Mouse (Mus musculus) cerebellum, postnatal 10 days (tissue): ENCODE data around the gene Irak4.
A peak's percentile ranks its signal among the peaks of the same experiment; 100 is the strongest.

Experiments used
- DNase-seq, 2 experiments: peaks; one replicate each; pipeline ENCODE4 v3.0.0; 2021; ENCODE audit warnings: mixed read lengths in 2 of 2

Gene Irak4

GRCm38 (mm10) chr15:94564909-94565308 is 21.5 kb downstream of the Irak4 start:
- DNase-seq, result no peak

GRCm38 (mm10) chr15:94565854-94566253 is 22.4 kb downstream of the Irak4 start:
- DNase-seq, result no peak

DNA sequence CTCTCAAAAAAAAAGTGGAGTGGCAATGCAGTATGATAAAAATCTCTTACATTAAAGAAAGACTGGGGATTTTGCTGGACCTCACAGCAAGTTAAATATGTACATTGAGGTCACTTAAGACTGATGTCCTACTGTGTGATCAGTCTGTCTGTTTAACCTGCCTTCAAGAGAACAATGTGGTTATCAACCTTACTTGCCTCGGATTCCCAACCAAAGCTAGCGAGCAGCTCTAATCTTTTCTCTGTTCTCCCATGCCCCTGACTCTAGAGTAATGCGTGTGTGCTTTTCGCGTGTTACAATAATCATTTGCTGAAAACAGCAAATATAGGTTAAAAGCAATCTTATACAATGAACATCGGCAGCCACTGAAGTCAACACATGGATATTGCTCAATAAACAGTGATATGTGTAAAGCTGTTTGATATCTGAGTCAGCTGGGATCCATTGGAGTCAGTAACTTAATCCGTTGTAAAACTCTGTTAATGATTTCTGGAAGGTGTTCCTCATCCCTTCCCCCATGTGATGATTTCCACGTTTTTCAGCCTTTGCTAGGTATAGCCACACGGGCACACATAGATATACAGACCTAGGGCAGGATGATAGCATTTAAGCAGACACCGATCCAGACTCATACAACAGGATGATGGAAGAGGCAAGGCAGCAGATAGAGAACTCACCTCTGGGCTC is 25.2 kb downstream of the Irak4 start:
- DNase-seq, result no peak

GRCm38 (mm10) chr15:94571501-94571900 is 28.1 kb downstream of the Irak4 start:
- DNase-seq, result peak; percentile 64 to 78

GRCm38 (mm10) chr15:94572746-94573145 is 29.3 kb downstream of the Irak4 start:
- DNase-seq, result no peak

DNA sequence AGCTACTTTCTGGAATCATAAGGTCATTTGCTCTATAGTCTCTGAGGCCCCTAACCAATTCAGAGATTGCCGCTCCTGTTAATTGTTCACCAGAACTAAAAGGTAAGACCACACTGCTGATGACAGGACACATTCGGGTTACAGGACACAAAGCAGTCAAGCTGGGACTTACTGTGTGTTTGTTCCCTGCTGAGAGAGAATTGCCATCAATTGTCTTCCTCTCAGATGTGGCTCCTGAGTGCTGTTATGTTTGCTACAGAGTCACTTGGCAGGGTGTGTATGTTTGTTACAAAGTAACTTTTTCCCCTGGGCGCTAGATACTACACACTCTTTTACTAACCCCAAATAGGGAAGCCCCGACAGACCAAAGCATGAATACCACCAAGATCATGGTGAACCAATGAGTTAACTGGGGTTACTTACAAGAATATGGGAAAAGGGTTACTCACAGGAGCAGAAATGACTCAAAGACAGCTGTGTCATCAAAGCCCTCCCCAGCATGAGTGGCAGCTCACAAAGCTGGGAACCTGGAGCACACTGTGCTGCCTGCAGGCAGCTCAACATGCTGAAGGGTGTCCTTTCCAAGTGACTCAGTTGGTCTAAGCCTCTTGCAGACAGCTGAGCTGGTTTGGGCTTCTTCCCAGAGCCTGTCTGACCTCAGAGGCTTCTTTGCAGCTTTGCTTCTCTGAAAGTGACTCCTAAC is 31.3 kb downstream of the Irak4 start:
- DNase-seq, result no peak

GRCm38 (mm10) chr15:94582000-94582593 is 38.7 kb downstream of the Irak4 start:
- no peak for DNase-seq

DNA sequence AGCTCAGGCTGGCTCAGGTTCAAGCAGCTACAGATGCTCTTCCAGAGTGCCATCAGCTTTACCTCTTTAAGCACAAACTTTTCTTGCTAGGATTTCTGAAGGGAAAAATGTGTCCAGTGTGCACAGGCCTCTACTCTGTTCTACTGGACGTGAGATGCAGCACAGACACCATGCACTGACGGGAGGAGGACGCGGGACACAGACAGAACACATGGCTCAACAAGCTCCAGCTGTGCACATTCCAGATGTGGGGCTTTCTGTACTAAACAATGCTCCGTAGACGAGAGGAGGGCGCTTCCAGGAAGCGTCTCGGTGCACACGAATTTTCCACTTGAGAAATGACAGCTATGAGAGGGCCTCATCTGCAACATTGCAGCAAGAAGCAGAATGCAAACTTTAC is 39.7 kb downstream of the Irak4 start:
- DNase-seq, result no peak

DNA sequence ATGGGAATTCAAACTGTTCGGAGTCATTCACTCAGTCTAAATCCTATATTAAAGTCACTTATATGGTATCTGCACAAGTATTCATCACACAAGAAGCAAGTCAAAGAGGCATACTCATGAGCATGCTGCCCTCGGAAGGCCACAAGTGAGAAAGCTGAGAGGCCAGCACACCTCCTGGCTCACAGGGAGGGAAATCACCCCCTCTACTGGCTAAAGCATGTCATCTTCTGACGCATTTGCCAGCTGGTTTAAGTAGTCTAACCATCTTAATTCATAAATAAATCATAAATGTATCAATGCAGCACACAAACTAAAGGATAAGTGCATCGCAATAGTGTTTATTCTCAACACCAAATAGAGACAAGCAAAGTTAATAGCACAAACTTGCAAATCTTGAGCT is 41.3 kb downstream of the Irak4 start:
- no peak for DNase-seq

DNA sequence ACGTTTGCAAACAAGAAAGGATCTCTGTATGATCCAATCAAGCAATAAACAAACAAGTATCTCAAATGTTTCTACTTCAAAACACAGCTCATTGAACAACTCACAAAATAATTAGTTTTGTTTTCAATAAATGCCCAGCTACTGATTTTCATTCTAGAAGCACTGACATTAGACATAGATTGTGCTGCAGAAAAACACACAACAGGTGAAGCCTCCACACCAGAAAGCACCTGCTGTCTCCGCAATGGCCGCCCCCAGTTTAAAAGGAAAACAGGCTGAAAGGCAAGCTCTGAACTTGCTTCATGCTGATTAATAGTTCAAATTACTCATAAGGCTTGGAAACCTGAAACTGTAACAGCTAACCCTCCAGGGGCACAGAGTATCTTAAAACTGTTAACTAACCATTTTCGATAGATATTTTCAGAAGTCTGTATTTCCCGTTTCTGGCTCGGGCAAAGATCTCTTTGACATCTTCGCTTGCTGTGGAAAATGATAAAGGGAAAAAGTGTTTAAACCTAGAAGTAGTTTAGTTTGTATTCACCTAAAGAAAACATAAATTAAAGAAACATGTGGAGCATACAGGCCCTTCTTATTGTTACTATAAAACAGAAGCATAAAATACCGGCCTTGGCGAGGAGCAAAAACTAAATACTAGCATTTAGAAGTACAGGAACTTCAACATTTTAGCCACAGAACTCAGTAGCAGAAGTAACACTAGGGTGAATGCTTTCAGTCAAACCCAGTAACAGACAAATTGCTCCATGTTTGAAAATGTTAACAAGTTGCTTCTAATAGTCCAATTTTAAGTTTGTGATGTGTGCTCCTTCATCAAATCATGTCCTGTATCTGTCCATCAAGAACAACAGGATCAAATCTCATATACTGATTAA is 44.6 kb downstream of the Irak4 start:
- DNase-seq, result no peak

- peak; percentile 100 for DNase-seq
Observed at GRCm38 (mm10) chr15:94589219-94590075, 46.0 kb downstream of the Irak4 start, which contains the start of gene Twf1. Gene Twf1, minus strand, starts transcription at chr15:94589889.

GRCm38 (mm10) chr15:94590083-94590482 is 46.6 kb downstream of the Irak4 start:
- peak in 1 of 2 experiments; percentile 27 for DNase-seq

- no peak for DNase-seq
Observed at GRCm38 (mm10) chr15:94591356-94591755, 47.9 kb downstream of the Irak4 start.

GRCm38 (mm10) chr15:94593586-94593985 is 50.1 kb downstream of the Irak4 start:
- DNase-seq, result no peak

- peak in 1 of 2 experiments; percentile 11 for DNase-seq
Observed at GRCm38 (mm10) chr15:94600145-94600707, 56.8 kb downstream of the Irak4 start.

DNA sequence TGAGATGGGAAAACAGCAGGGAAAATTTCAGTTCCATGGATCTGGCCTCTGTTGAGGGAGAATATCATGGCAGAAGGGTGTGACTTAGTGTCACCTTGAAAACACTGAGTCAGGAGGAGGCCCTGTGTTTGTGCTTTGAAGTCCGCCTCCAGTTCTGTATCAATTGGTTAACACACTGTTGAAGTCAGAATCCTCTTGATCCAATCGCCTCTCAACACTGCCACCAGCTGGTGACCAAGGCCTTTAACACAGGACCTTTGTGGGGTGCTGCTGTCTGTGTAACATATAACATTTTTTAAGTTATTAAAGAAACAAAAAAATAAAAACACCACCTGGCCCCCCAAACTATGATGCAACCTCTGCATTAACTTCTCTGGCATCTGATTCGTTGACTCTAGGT is 57.9 kb downstream of the Irak4 start:
- peak; percentile 80 to 81 for DNase-seq

- DNase-seq, result no peak
Observed at GRCm38 (mm10) chr15:94602441-94602840, 59.0 kb downstream of the Irak4 start.

- DNase-seq, result no peak
Observed at GRCm38 (mm10) chr15:94607768-94608167, 64.3 kb downstream of the Irak4 start.

DNA sequence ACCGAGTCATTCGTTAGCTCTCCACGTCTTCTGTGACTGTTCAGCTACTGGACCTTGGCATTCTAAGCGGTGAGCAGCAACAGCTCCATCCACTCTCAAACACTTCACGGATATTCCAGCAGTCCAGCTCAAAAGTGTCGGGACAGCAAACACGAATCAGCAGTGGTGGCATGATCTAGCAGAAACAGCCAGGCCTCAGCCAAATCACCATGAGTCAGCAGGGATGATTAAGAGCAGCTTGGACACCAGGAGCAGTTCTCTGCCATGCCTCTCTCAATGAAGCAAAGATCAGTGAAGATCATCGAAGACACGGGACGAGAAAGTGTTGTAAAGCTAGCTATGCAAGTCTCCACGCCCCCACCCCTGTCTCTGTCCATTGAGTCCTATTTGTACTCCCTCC is 72.6 kb downstream of the Irak4 start:
- DNase-seq, result no peak

DNA sequence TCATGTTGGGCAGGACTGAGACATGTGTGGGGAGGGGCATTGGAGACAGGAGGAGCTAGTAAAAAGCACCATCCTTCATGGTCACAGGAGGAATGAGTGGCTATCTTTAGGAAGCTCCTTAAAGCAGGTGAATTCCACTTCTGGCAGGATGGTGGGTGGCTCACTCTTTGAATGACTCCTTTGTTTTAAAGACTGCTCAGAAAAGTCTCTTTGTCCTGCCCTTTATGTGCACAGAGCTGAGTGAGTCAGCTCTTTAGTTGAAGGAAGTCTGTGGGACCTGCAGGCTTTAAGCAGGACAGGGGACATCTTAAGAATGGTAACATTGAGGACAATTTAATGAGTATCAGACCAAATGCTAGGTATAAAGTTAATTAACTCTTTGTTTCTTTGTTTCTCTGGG is 77.5 kb downstream of the Irak4 start:
- no peak for DNase-seq

DNA sequence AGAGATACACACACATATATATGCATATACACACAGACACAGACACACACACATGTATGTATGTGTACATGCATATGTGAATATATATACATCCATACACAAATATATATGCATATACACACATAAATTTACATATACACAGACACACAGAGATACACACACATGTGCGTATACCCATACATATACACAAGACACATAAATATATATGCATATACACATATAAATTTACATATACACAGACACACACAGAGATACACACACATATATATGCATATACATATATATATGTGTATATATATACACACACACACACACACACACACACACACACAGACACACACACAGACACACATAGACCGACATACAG is 85.0 kb downstream of the Irak4 start:
- DNase-seq, result no peak
